Mouse (Mus musculus) CH12.LX (cell line): Measurements from ENCODE around the gene 1700016K19Rik. TPM values are rescaled to one million over a fixed set of nuclear protein-coding genes. Genes with fewer than 3 reads are reported as not detected.

Experiments
- DNase-seq: peaks from one replicate; pipeline ENCODE4 v3.0.0-alpha.2; 2013; ENCODE audit errors: extremely low read depth
- H3K27ac ChIP-seq: 2 replicates; pipeline ENCODE4 v1.5.1; 2012; ENCODE audit warnings: low read depth, mild to moderate bottlenecking, control low read depth, moderate library complexity; ENCODE audit not compliant: insufficient read depth
- H3K27me3 ChIP-seq: replicated peaks from 2 replicates; pipeline ENCODE3; 2012; ENCODE audit warnings: inconsistent platforms
- H3K36me3 ChIP-seq, 2 experiments: replicated peaks in 1 of 2; 2 replicates each; pipeline versions ENCODE3 to v1.6.1; 2012; ENCODE audit warnings: inconsistent platforms in 1 of 2, low read length in 1 of 2, mild to moderate bottlenecking in 1 of 2, mixed read lengths in 1 of 2, moderate library complexity in 1 of 2; ENCODE audit not compliant: control insufficient read depth in 1 of 2, insufficient read depth in 1 of 2
- H3K4me1 ChIP-seq, 2 experiments: 2 replicates each; pipeline ENCODE4 v1.6.1; 2012; ENCODE audit warnings: inconsistent platforms in 1 of 2, moderate library complexity in 1 of 2; ENCODE audit not compliant: insufficient read depth in 2 of 2, control insufficient read depth in 1 of 2
- H3K4me2 ChIP-seq: 2 replicates; pipeline ENCODE4 v1.6.1; 2012; ENCODE audit warnings: low read depth, mild to moderate bottlenecking, control low read depth; ENCODE audit not compliant: poor library complexity, insufficient read depth, severe bottlenecking
- H3K4me3 ChIP-seq, 3 experiments: fragments of 150-350 bp in 1 of 3; sonication (generic) in 1 of 3; replicated peaks in 1 of 3; 2 replicates each; pipeline versions ENCODE3 to v1.5.1; 2011 to 2012; ENCODE audit warnings: low read depth in 2 of 3, low read length in 2 of 3, mild to moderate bottlenecking in 2 of 3, moderate library complexity in 2 of 3, control low read depth in 1 of 3, improper control_type of control experiment in 1 of 3, inconsistent platforms in 1 of 3, mixed read lengths in 1 of 3; ENCODE audit not compliant: poor library complexity in 1 of 3
- H3K79me2 ChIP-seq: replicated peaks from 2 replicates; pipeline ENCODE4 v1.6.1; 2012; ENCODE audit warnings: mild to moderate bottlenecking, moderate library complexity; ENCODE audit not compliant: control insufficient read depth, poor library complexity, insufficient read depth, severe bottlenecking; ENCODE audit errors: extremely low read depth
- H3K9ac ChIP-seq: 2 replicates; pipeline ENCODE4 v1.6.1; 2012; ENCODE audit warnings: low read depth, mild to moderate bottlenecking, control low read depth, moderate library complexity; ENCODE audit not compliant: insufficient read depth
- H3K9me3 ChIP-seq: replicated peaks from 2 replicates; pipeline ENCODE3; 2012; ENCODE audit warnings: low read length, inconsistent platforms, mixed read lengths
- CHD1 ChIP-seq: IDR thresholded peaks from 2 replicates; pipeline ENCODE4 v1.6.1; 2012; ENCODE audit warnings: low read depth, low read length, improper control_type of control experiment, inconsistent platforms
- CHD2 ChIP-seq: IDR thresholded peaks from 2 replicates; pipeline ENCODE4 v1.6.1; 2011; ENCODE audit warnings: low read length, improper control_type of control experiment
- ETS1 ChIP-seq: conservative IDR thresholded peaks from 2 replicates; pipeline ENCODE4 v1.6.1; 2012; ENCODE audit warnings: low read depth, mild to moderate bottlenecking, inconsistent platforms, low read length, improper control_type of control experiment, moderate library complexity
- GABPA ChIP-seq: IDR thresholded peaks from 2 replicates; pipeline ENCODE4 v1.6.1; 2012; ENCODE audit warnings: low read depth, low read length, improper control_type of control experiment, inconsistent platforms; ENCODE audit not compliant: insufficient replicate concordance
- IRF4 ChIP-seq: IDR thresholded peaks from 2 replicates; pipeline ENCODE4 v1.6.1; 2014; ENCODE audit warnings: low read depth, mild to moderate bottlenecking, inconsistent platforms, low read length, improper control_type of control experiment
- MAFK ChIP-seq: IDR thresholded peaks from 2 replicates; pipeline ENCODE4 v1.6.1; 2011; ENCODE audit warnings: low read length, improper control_type of control experiment; ENCODE audit not compliant: insufficient replicate concordance
- MXI1 ChIP-seq: IDR thresholded peaks from 2 replicates; pipeline ENCODE4 v1.6.1; 2011; ENCODE audit warnings: mild to moderate bottlenecking, low read depth, low read length, improper control_type of control experiment
- NRF1 ChIP-seq: IDR thresholded peaks from 2 replicates; pipeline ENCODE4 v1.6.1; 2014; ENCODE audit warnings: low read depth, mild to moderate bottlenecking, inconsistent platforms, low read length, improper control_type of control experiment, moderate library complexity
- PAX5 ChIP-seq: IDR thresholded peaks from 2 replicates; pipeline ENCODE4 v1.6.1; 2012; ENCODE audit warnings: low read length, inconsistent platforms, mixed read lengths
- POLR2A ChIP-seq: IDR thresholded peaks from 2 replicates; pipeline ENCODE4 v1.6.1; 2011; ENCODE audit warnings: low read depth, mild to moderate bottlenecking, improper control_type of control experiment, low read length
- POLR2AphosphoS2 ChIP-seq: IDR thresholded peaks from 2 replicates; pipeline ENCODE4 v1.6.1; 2011; ENCODE audit warnings: low read depth, low read length, improper control_type of control experiment
- RAD21 ChIP-seq: IDR thresholded peaks from 2 replicates; pipeline ENCODE4 v1.6.1; 2011; ENCODE audit warnings: low read depth, mild to moderate bottlenecking, low read length, improper control_type of control experiment, moderate library complexity
- RCOR1 ChIP-seq: conservative IDR thresholded peaks from 2 replicates; pipeline ENCODE4 v1.6.1; 2012; ENCODE audit warnings: low read depth, mild to moderate bottlenecking, inconsistent platforms, low read length, improper control_type of control experiment
- SMC3 ChIP-seq: IDR thresholded peaks from 2 replicates; pipeline ENCODE4 v1.6.1; 2011; ENCODE audit warnings: low read depth, low read length, improper control_type of control experiment
- TCF12 ChIP-seq: IDR thresholded peaks from 2 replicates; pipeline ENCODE4 v1.6.1; 2014; ENCODE audit warnings: low read depth, mild to moderate bottlenecking, inconsistent platforms, low read length, improper control_type of control experiment
- UBTF ChIP-seq: IDR thresholded peaks from 2 replicates; pipeline ENCODE4 v1.6.1; 2012; ENCODE audit warnings: low read depth, mild to moderate bottlenecking, inconsistent platforms, low read length, improper control_type of control experiment, moderate library complexity
- USF1 ChIP-seq: IDR thresholded peaks from 2 replicates; pipeline ENCODE4 v1.6.1; 2014; ENCODE audit warnings: low read depth, mild to moderate bottlenecking, inconsistent platforms, low read length, improper control_type of control experiment
- USF2 ChIP-seq: conservative IDR thresholded peaks from 2 replicates; pipeline ENCODE4 v1.6.1; 2011; ENCODE audit warnings: low read depth, low read length, improper control_type of control experiment
- ZKSCAN1 ChIP-seq: IDR thresholded peaks from 2 replicates; pipeline ENCODE4 v1.6.1; 2012; ENCODE audit warnings: low read depth, inconsistent platforms, low read length, improper control_type of control experiment, borderline replicate concordance
- ZNF384 ChIP-seq: IDR thresholded peaks from 2 replicates; pipeline ENCODE4 v1.6.1; 2012; ENCODE audit warnings: low read depth, low read length, improper control_type of control experiment, inconsistent platforms
- dilution Hi-C: fragments of 300-500 bp; cut with MboI; formaldehyde crosslinking; loops from 2 replicates; pipeline ENCODE4 v1.14.3; 2020; ENCODE audit warnings: low sequenced_read_pairs; ENCODE audit not compliant: extremely low pct_unique_long_range_greater_than_20kb, extremely low pct_ligation_motif_present
- in situ Hi-C: fragments of 300-500 bp; cut with MboI; formaldehyde crosslinking; loops from 3 replicates; pipeline ENCODE4 v1.14.3; 2019; ENCODE audit warnings: low sequenced_read_pairs, low pct_ligation_motif_present, low pct_unique_long_range_greater_than_20kb, mixed read lengths
- polyA plus RNA-seq: library from polyadenylated mRNA; unstranded; fragments of >175 nt; gene quantifications from 2 replicates; pipeline ENCODE4 v1.2.1, GENCODE M21; 2012; ENCODE audit warnings: low read depth; ENCODE audit not compliant: insufficient read length
- total RNA-seq, 2 experiments: library from RNA; depleted of rRNA; stranded (reverse); fragments of 300-350 nt in 1 of 2; fragments of >200 nt in 1 of 2; gene quantifications; 2 replicates each; pipeline ENCODE4 v1.2.3; 2012 to 2014

Gene 1700016K19Rik
- total and polyA plus RNA-seq, 3 experiments: 0.76 TPM; not detected in 2

DNA sequence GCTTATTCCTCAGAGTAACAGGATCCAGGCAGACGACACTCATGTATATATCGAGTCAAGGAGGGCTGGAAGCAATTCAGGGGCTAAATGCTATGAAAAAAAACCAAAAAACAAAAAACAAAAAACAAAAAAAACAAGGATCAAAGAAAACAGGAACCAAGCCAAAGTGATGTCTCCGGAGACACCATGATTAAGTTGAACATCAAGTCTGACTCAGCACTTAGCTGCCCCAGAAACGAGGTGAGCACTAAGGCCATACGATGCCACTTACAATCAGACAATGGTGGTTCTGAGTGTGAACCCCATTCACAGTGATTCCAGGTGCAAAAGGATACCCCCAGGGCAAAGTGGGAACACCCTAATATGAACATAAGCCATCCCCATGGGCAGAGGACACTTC lies 47.8 kb upstream of the 1700016K19Rik start:
- dilution Hi-C loops: no loop called here
- H3K36me3 ChIP-seq: no peaks in the 10 kb centered on the region

DNA sequence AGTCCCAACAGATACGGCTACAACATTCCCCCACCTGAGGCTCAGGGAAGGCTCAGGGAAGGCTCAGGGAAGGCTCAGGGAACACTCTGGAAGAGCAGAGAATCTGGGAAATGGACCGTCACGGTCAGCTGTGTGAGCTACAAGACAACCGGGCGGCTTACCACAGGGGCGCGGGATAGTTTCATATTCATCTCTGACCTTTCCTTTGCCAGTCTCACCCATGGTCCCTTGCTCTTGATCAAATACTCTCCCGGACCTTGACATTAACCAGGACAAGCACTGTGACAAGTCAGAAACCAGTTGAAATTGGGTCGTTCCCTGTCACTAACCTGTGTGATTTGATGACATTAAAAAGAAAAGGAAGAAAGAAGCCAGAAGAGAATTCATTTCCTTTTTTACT lies 44.8 kb upstream of the 1700016K19Rik start:
- dilution Hi-C loops: no loop called here
- in situ Hi-C loops: no loop called here
- TF ChIP-seq POLR2AphosphoS2 (no peak), POLR2A (no peak), ETS1 (no peak), MAFK (no peak), ZKSCAN1 (no peak), USF1 (no peak), CHD1 (no peak), SMC3 (no peak), USF2 (no peak), CHD2 (no peak), TCF12 (no peak), PAX5 (no peak), NRF1 (no peak), ZNF384 (no peak), GABPA (no peak), RCOR1 (no peak), MXI1 (no peak), UBTF (no peak), IRF4 (no peak), RAD21 (no peak)

More for the DNA sequence above, 47.8 kb upstream of the 1700016K19Rik start:
- H3K4me1 ChIP-seq: peaks cover 0 to 6% of the 10 kb centered on the region in 2 experiments; a peak in 1 of 4 replicates
- H3K79me2 ChIP-seq: no peaks in the 10 kb centered on the region
- no peak overlapping the region for H3K27ac ChIP-seq
- DNase-seq: no peak
- H3K27me3 ChIP-seq: no peaks in the 10 kb centered on the region
- no peak overlapping the region for H3K9ac ChIP-seq
- no peaks in the 10 kb centered on the region for H3K9me3 ChIP-seq
- in situ Hi-C loops: no loop called here
- no peak overlapping the region for H3K4me2 ChIP-seq
- no peak overlapping the region for H3K4me3 ChIP-seq
- no peak for TF ChIP-seq POLR2AphosphoS2
- peak; percentile 67; the same call in 1 of the 2 replicates for TF ChIP-seq MAFK

More for the DNA sequence above, 44.8 kb upstream of the 1700016K19Rik start:
- Histone ChIP-seq H3K27ac (no peak overlapping the region), H3K4me1 (peaks cover 0 to 6% of the 10 kb centered on the region in 2 experiments; a peak in 1 of 4 replicates), H3K27me3 (no peaks in the 10 kb centered on the region), H3K79me2 (no peaks in the 10 kb centered on the region), H3K4me2 (peak overlapping the region; percentile 39; the same call in 1 of the 2 replicates), H3K9ac (no peak overlapping the region), H3K4me3 (peak overlapping the region in 1 of 3 experiments; percentile 11), H3K9me3 (no peaks in the 10 kb centered on the region), H3K36me3 (no peaks in the 10 kb centered on the region)
- no peak for DNase-seq
